Mouse (Mus musculus) olfactory bulb, adult 2 months (tissue): ENCODE results near the gene Hspa12a.

Experiments
- CTCF ChIP-seq: fragments of 200-500 bp; IDR thresholded peaks from 2 replicates; pipeline ENCODE4 v1.5.1; 2012; ENCODE audit warnings: low read depth, mild to moderate bottlenecking, low read length, moderate library complexity; ENCODE audit not compliant: insufficient read depth
- POLR2A ChIP-seq: fragments of 200-500 bp; IDR thresholded peaks from 2 replicates; pipeline ENCODE4 v1.6.1; 2012; ENCODE audit warnings: mild to moderate bottlenecking, low read depth, low read length, moderate library complexity; ENCODE audit not compliant: insufficient read depth

- no peak for TF ChIP-seq CTCF
- TF ChIP-seq POLR2A = no peak
These were observed 36.1 kb upstream of the Hspa12a start for GRCm38 (mm10) chr19:58979436-58980055.
